Mouse (Mus musculus): ENCODE results near the gene Trmt61a. TPM values are rescaled to one million over a fixed set of nuclear protein-coding genes. Genes with fewer than 3 reads are reported as not detected.
A peak's percentile ranks its signal among the peaks of the same experiment; 100 is the strongest.
"Not testable (repeated sequence)": the region's sequence is repeated elsewhere in the genome, so short reads cannot be mapped to it uniquely, and the experiment has no call there.

Trmt61a gene
- polyA plus RNA-seq, 1 experiment, result 9.0 TPM

- Histone ChIP-seq H3K4me3 (ENCODE audit: insufficient read depth, low read length) (no peak overlapping the region), H3K4me1 (ENCODE audit: control insufficient read depth, insufficient read depth, low read length) (peaks cover 15% of the 10 kb centered on the region), H3K27ac (ENCODE audit: insufficient read depth, low read length) (peak overlapping the region; percentile 95)
- TF ChIP-seq POLR2A (IDR thresholded peaks at IDR 0.05; ENCODE audit: low read depth, low read length) (no peak), CTCF (IDR thresholded peaks at IDR 0.05; ENCODE audit: borderline replicate concordance, insufficient read depth, low read length) (no peak)
These were observed 27.5 kb downstream of the Trmt61a start for GRCm38 (mm10) chr12:111705186-111705973.

- TF ChIP-seq CTCF (IDR thresholded peaks at IDR 0.05; ENCODE audit: borderline replicate concordance, insufficient read depth, low read length), result no peak
- TF ChIP-seq POLR2A (IDR thresholded peaks at IDR 0.05; ENCODE audit: low read depth, low read length), result no peak
- Histone ChIP-seq H3K4me3 (ENCODE audit: insufficient read depth, low read length) (no peak overlapping the region), H3K27ac (ENCODE audit: insufficient read depth, low read length) (no peak overlapping the region), H3K4me1 (ENCODE audit: control insufficient read depth, insufficient read depth, low read length) (peaks cover 19% of the 10 kb centered on the region)
These were observed 30.3 kb downstream of the Trmt61a start for GRCm38 (mm10) chr12:111708181-111708580.

GRCm38 (mm10) chr12:111710091-111710490 is 32.2 kb downstream of the Trmt61a start:
- TF ChIP-seq POLR2A (IDR thresholded peaks at IDR 0.05; ENCODE audit: low read depth, low read length) (no peak), CTCF (IDR thresholded peaks at IDR 0.05; ENCODE audit: borderline replicate concordance, insufficient read depth, low read length) (no peak)
- no peak overlapping the region for H3K4me3 ChIP-seq (ENCODE audit: insufficient read depth, low read length)
- H3K27ac ChIP-seq (ENCODE audit: insufficient read depth, low read length), result no peak overlapping the region
- peaks cover 13% of the 10 kb centered on the region for H3K4me1 ChIP-seq (ENCODE audit: control insufficient read depth, insufficient read depth, low read length)

- Histone ChIP-seq H3K4me1 (ENCODE audit: control insufficient read depth, insufficient read depth, low read length) (peaks cover 4% of the 10 kb centered on the region; the same call in 1 of the 2 replicates), H3K4me3 (ENCODE audit: insufficient read depth, low read length) (peak overlapping the region; percentile 71), H3K27ac (ENCODE audit: insufficient read depth, low read length) (peak overlapping the region; percentile 25; the same call in 1 of the 2 replicates)
- no peak for TF ChIP-seq CTCF (IDR thresholded peaks at IDR 0.05; ENCODE audit: borderline replicate concordance, insufficient read depth, low read length)
- no peak for TF ChIP-seq POLR2A (IDR thresholded peaks at IDR 0.05; ENCODE audit: low read depth, low read length)
These were observed 34.6 kb downstream of the Trmt61a start for GRCm38 (mm10) chr12:111712476-111712875.

GRCm38 (mm10) chr12:111713004-111713651 is 35.2 kb downstream of the Trmt61a start, which contains the start of the genes Bag5 and Apopt1:
Gene Bag5, minus strand, starts transcription at chr12:111713257.
Gene Apopt1, plus strand, starts transcription at chr12:111713261.
- H3K27ac ChIP-seq (ENCODE audit: insufficient read depth, low read length), result peak within 1 kb of the TSS; percentile 25; the same call in 1 of the 2 replicates
- H3K4me1 ChIP-seq (ENCODE audit: control insufficient read depth, insufficient read depth, low read length), result peaks cover 4% of the 10 kb centered on the region; the same call in 1 of the 2 replicates
- TF ChIP-seq POLR2A (IDR thresholded peaks at IDR 0.05; ENCODE audit: low read depth, low read length) (peak; percentile 77), CTCF (IDR thresholded peaks at IDR 0.05; ENCODE audit: borderline replicate concordance, insufficient read depth, low read length) (no peak)

GRCm38 (mm10) chr12:111713880-111714279 is 36.0 kb downstream of the Trmt61a start:
- 0 out of 2 replicates have a peak overlapping the region, but pooled peaks have one; percentile 4 for H3K4me3 ChIP-seq (ENCODE audit: insufficient read depth, low read length)
- H3K27ac ChIP-seq (ENCODE audit: insufficient read depth, low read length), result not testable (repeated sequence)

More at GRCm38 (mm10) chr12:111713004-111713651, 35.2 kb downstream of the Trmt61a start, which contains the start of the genes Bag5 and Apopt1:
- H3K4me3 ChIP-seq (ENCODE audit: insufficient read depth, low read length), result peak within 1 kb of the TSS; percentile 71

GRCm38 (mm10) chr12:111716505-111716904 is 38.6 kb downstream of the Trmt61a start:
- Histone ChIP-seq H3K4me3 (ENCODE audit: insufficient read depth, low read length) (no peak overlapping the region), H3K4me1 (ENCODE audit: control insufficient read depth, insufficient read depth, low read length) (peaks cover 4% of the 10 kb centered on the region; the same call in 1 of the 2 replicates), H3K27ac (ENCODE audit: insufficient read depth, low read length) (no peak overlapping the region)
- TF ChIP-seq POLR2A (IDR thresholded peaks at IDR 0.05; ENCODE audit: low read depth, low read length) (no peak), CTCF (IDR thresholded peaks at IDR 0.05; ENCODE audit: borderline replicate concordance, insufficient read depth, low read length) (no peak)

More at GRCm38 (mm10) chr12:111713880-111714279, 36.0 kb downstream of the Trmt61a start:
- H3K4me1 ChIP-seq (ENCODE audit: control insufficient read depth, insufficient read depth, low read length), result not testable (repeated sequence)

GRCm38 (mm10) chr12:111718656-111719055 is 40.8 kb downstream of the Trmt61a start:
- no peak for TF ChIP-seq POLR2A (IDR thresholded peaks at IDR 0.05; ENCODE audit: low read depth, low read length)
- H3K27ac ChIP-seq (ENCODE audit: insufficient read depth, low read length), result no peak overlapping the region
- no peak overlapping the region for H3K4me3 ChIP-seq (ENCODE audit: insufficient read depth, low read length)
- no peaks in the 10 kb centered on the region for H3K4me1 ChIP-seq (ENCODE audit: control insufficient read depth, insufficient read depth, low read length)

GRCm38 (mm10) chr12:111720222-111720621 is 42.3 kb downstream of the Trmt61a start:
- Histone ChIP-seq H3K27ac (ENCODE audit: insufficient read depth, low read length) (no peak overlapping the region), H3K4me1 (ENCODE audit: control insufficient read depth, insufficient read depth, low read length) (no peaks in the 10 kb centered on the region), H3K4me3 (ENCODE audit: insufficient read depth, low read length) (no peak overlapping the region)
- no peak for TF ChIP-seq POLR2A (IDR thresholded peaks at IDR 0.05; ENCODE audit: low read depth, low read length)
- TF ChIP-seq CTCF (IDR thresholded peaks at IDR 0.05; ENCODE audit: borderline replicate concordance, insufficient read depth, low read length), result no peak

GRCm38 (mm10) chr12:111722654-111723053 is 44.7 kb downstream of the Trmt61a start:
- TF ChIP-seq CTCF (IDR thresholded peaks at IDR 0.05; ENCODE audit: borderline replicate concordance, insufficient read depth, low read length) (no peak), POLR2A (IDR thresholded peaks at IDR 0.05; ENCODE audit: low read depth, low read length) (no peak)
- no peaks in the 10 kb centered on the region for H3K4me1 ChIP-seq (ENCODE audit: control insufficient read depth, insufficient read depth, low read length)
- no peak overlapping the region for H3K4me3 ChIP-seq (ENCODE audit: insufficient read depth, low read length)
- H3K27ac ChIP-seq (ENCODE audit: insufficient read depth, low read length), result no peak overlapping the region

Data from embryonic fibroblast, embryonic 13.5 days (primary cell).